19 mouse cellular contexts compared by ENCODE assay signal in genomic region chr7:84578841-84579240, GRCm38 (mm10). TPM values are rescaled to one million over a fixed set of nuclear protein-coding genes. Genes with fewer than 3 reads are reported as not detected.
A peak's percentile ranks its signal among the peaks of the same experiment; 100 is the strongest.
DNase-seq lines count a peak whose midpoint lies in the region; ATAC-seq lines count a peak whose summit lies in the region.
"Had no signal": no experiment of that assay in that cellular context is flagged by ENCODE, and none has a peak within 500 bp of the region (broad histone marks: within the 10 kb centered on the region; RNA-seq: fewer than 3 reads in every experiment).

No protein-coding gene starts in this region.

- DNase-seq in cerebellum, postnatal 10 days = peak; percentile 57 to 65
- no peak for DNase-seq in cerebellum, adult 9-11 months
- DNase-seq in left cerebral cortex, adult 11 months (ENCODE audit: low spot score) = peak; percentile 34
- no peak for DNase-seq in left cerebral cortex, postnatal 4 days
- DNase-seq in layer of hippocampus, postnatal 10 days (ENCODE audit: low spot score in 2 of 2) = peak; percentile 24 to 28
- peak; percentile 45 for DNase-seq in right cerebral cortex, postnatal 25 days
- no peak for DNase-seq in kidney, adult 11 months
- DNase-seq: adrenal gland, postnatal 25 days; kidney, adult 9 months; liver, embryonic 13.5 days; lung, postnatal 14 days; thymus, postnatal 4 days had no signal

- no peaks in the 10 kb centered on the region; the same call in 1 of the 2 replicates for H3K4me1 ChIP-seq in forebrain, embryonic 12.5 days
- H3K4me1 ChIP-seq: embryonic facial prominence, embryonic 15.5 days; hindbrain, embryonic 15.5 days; liver, embryonic 13.5 days; midbrain, embryonic 12.5 days had no signal

- H3K9ac ChIP-seq in forebrain, embryonic 12.5 days = no peak overlapping the region
- H3K9ac ChIP-seq: embryonic facial prominence, embryonic 15.5 days; hindbrain, embryonic 15.5 days; liver, embryonic 13.5 days; midbrain, embryonic 12.5 days had no signal

- H3K36me3 ChIP-seq in forebrain, embryonic 12.5 days (replicated peaks) = no peaks in the 10 kb centered on the region
- H3K36me3 ChIP-seq: embryonic facial prominence, embryonic 15.5 days; hindbrain, embryonic 15.5 days; liver, embryonic 13.5 days; midbrain, embryonic 12.5 days had no signal

- no peak overlapping the region for H3K4me3 ChIP-seq in forebrain, embryonic 12.5 days (replicated peaks)
- H3K4me3 ChIP-seq: embryonic facial prominence, embryonic 15.5 days; hindbrain, embryonic 15.5 days; liver, embryonic 13.5 days; midbrain, embryonic 12.5 days; myocyte had no signal

- H3K9me3 ChIP-seq in forebrain, embryonic 12.5 days = no peaks in the 10 kb centered on the region
- H3K9me3 ChIP-seq: embryonic facial prominence, embryonic 15.5 days; hindbrain, embryonic 15.5 days; liver, embryonic 13.5 days; midbrain, embryonic 12.5 days had no signal

- no peak overlapping the region for H3K27ac ChIP-seq in forebrain, embryonic 12.5 days
- H3K27ac ChIP-seq: embryonic facial prominence, embryonic 15.5 days; hindbrain, embryonic 15.5 days; liver, embryonic 13.5 days; midbrain, embryonic 12.5 days had no signal

- H3K4me2 ChIP-seq in forebrain, embryonic 12.5 days = no peak overlapping the region
- H3K4me2 ChIP-seq: embryonic facial prominence, embryonic 15.5 days; hindbrain, embryonic 15.5 days; liver, embryonic 13.5 days; midbrain, embryonic 12.5 days had no signal

- H3K27me3 ChIP-seq in forebrain, embryonic 12.5 days = no peaks in the 10 kb centered on the region
- H3K27me3 ChIP-seq: CH12.LX; embryonic facial prominence, embryonic 15.5 days; hindbrain, embryonic 15.5 days; liver, embryonic 13.5 days; midbrain, embryonic 12.5 days had no signal

- intact Hi-C loops in left cerebral cortex, postnatal 4 days (cut with DNase I) = no loop called here

- ATAC-seq in forebrain, embryonic 12.5 days (ENCODE audit: low FRiP score) = no peak

- WGBS in forebrain, embryonic 12.5 days = no CpG with 5 or more reads among the region's 1 CpGs

RNA-seq across cellular contexts. Expression of gene Fah, which starts 27.7 kb away (rescaled TPM):
- total RNA-seq in left cerebral cortex, postnatal 4 days (2021) = 10 to 100 TPM; 19.0 to 20.6 TPM
- 10 to 100 TPM; 15.4 to 15.8 TPM for total RNA-seq in layer of hippocampus, postnatal 10 days (2021)
- polyA plus RNA-seq in forebrain, embryonic 12.5 days (2016; fragmentation: Nextera tagmentation; extraction: Ambion mirVana) = 2.4 and 3.0 TPM in 2 replicates

RNA-seq across cellular contexts. Expression of gene Gm2115, which starts 50.1 kb away (rescaled TPM):
- 1 to 10 TPM in 1 of 2 experiments, under 1 TPM in 1; 0.82 to 1.1 TPM for total RNA-seq in left cerebral cortex, postnatal 4 days (2021)
- total RNA-seq in layer of hippocampus, postnatal 10 days (2021) = 10 to 100 TPM; 24.2 to 25.7 TPM
- 0.23 TPM in 2 replicates for polyA plus RNA-seq in forebrain, embryonic 12.5 days (2016; fragmentation: Nextera tagmentation; extraction: Ambion mirVana)
- total RNA-seq: common myeloid progenitor, adult 5-6 weeks had no signal

Comparison
In these comparisons a context has a peak if more than half of its experiments do, and no peak if none do; other contexts are left out.
1. DNase-seq: peak in cerebellum, postnatal 10 days (2 of 2), left cerebral cortex, adult 11 months (single experiment), layer of hippocampus, postnatal 10 days (2 of 2) and right cerebral cortex, postnatal 25 days (single experiment); none in cerebellum, adult 9-11 months (single experiment), left cerebral cortex, postnatal 4 days (single experiment) and kidney, adult 11 months (single experiment).
2. RNA of gene Gm2115, which starts 50.1 kb away (total RNA-seq): 24.2 to 25.7 TPM in layer of hippocampus, postnatal 10 days; 0.82 to 1.1 TPM in left cerebral cortex, postnatal 4 days; every median in the first group is over 10 times any median in the second.